Mouse (Mus musculus) layer of hippocampus, postnatal 10 days (tissue): ENCODE results near the gene Cyp1a1. TPM values are rescaled to one million over a fixed set of nuclear protein-coding genes. Genes with fewer than 3 reads are reported as not detected.

Experiments used
- DNase-seq, 2 experiments: peaks; one replicate each; pipeline ENCODE4 v3.0.0; 2021; ENCODE audit warnings: low spot score in 2 of 2
- long read RNA-seq: library from polyadenylated mRNA; stranded (forward); transcript quantifications from one replicate; pipeline ENCODE4 v2.0.0, GENCODE M21; 2023
- total RNA-seq, 2 experiments: library from RNA; stranded (reverse); gene quantifications; 2 replicates each; pipeline ENCODE4 v1.2.3; 2021

The Cyp1a1 gene
- total RNA-seq, result under 1 TPM; 0.48 to 0.60 TPM
- long read RNA-seq, result 0 reads

- DNase-seq, result no peak
Observed at GRCm38 (mm10) chr9:57687751-57688150, at the start of gene Cyp1a1. Gene Cyp1a1 (plus strand): TSS chr9:57687928.

GRCm38 (mm10) chr9:57638651-57639459 is 48.9 kb upstream of the Cyp1a1 start:
- no peak for DNase-seq

GRCm38 (mm10) chr9:57639661-57640328 is 47.9 kb upstream of the Cyp1a1 start:
- no peak for DNase-seq

GRCm38 (mm10) chr9:57640384-57640783 is 47.3 kb upstream of the Cyp1a1 start:
- DNase-seq, result no peak

GRCm38 (mm10) chr9:57641022-57641421 is 46.7 kb upstream of the Cyp1a1 start:
- no peak for DNase-seq

DNA sequence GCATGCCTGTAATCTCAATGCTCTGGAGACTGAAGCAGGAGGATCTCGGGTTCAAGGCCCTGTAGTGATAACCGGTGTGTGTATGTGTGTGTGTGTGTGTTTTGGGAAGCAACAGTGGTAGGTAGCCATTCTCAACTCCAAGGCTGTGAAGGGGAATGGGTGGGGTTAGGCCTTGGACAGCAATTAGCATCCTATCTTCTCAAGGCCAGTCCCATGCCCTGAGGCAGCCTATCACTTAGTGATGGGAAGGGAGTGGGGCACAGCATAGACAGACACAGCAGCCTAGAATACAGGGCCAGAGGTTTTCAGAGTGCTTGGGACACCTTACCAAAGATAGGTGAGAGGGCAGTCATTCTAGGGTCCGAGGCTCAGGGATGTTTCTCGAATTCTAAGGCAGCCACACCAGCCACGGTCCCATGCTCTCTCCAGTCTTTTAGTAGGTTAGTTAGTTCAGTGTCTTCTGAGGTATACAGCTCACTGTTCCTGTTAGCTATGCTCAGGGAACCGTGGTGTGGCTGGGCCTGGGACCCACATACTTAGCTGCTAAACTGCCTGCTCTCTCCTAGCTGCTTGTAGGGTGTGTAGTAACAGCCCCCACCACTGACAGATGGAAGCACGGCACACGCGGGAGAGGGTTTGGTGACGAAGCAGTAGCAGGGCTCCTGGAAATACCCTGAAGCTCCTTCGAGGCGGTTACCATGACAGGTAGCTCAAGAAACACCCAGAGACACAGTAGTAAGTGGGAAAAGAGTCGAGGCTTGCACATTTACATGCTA is 45.8 kb upstream of the Cyp1a1 start:
- DNase-seq, result no peak

- no peak for DNase-seq
Observed at GRCm38 (mm10) chr9:57643169-57643855, 44.4 kb upstream of the Cyp1a1 start.

DNA sequence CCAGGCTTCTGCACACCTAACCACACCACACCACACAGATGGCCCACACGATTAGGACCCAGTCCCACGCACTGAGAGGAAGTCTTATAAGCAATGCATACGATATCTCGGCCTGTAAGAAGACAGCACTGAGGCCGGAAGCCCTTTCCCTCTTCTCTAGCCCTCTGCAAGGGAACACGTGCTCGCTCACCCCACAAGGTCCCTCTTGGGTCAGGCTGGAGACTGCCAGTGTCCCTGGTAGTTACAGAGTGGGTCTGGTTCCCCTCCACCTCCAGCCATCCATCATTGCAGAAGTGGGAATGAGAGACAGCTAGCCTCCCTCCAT is 43.9 kb upstream of the Cyp1a1 start:
- no peak for DNase-seq

DNA sequence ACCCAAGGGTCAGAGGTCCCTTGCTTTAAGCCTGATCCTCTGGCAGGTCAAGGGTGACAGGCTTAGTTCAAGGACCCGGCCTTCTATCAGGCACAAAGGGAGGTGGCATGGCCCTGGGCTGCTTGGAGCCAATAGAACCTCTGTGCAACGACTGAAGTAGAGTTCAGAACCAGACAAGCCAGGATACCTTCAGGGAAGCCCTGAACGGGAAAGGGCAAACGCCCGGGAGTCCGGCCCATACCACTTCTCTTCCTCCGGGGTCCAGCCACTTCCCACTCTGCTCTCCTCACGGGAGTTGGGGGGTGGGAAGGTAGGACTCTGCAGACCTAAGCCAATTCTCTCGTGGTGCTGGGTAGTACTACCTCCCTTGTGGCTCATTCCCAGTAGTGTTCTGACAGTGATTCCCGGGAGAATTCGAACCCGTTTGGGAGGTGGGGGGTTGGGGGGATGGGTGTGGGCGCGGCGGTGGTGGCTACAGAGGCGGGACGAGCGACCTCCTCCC is 43.2 kb upstream of the Cyp1a1 start:
- no peak for DNase-seq

GRCm38 (mm10) chr9:57644944-57645893 is 42.5 kb upstream of the Cyp1a1 start:
- DNase-seq, result peak; percentile 95 to 97

DNA sequence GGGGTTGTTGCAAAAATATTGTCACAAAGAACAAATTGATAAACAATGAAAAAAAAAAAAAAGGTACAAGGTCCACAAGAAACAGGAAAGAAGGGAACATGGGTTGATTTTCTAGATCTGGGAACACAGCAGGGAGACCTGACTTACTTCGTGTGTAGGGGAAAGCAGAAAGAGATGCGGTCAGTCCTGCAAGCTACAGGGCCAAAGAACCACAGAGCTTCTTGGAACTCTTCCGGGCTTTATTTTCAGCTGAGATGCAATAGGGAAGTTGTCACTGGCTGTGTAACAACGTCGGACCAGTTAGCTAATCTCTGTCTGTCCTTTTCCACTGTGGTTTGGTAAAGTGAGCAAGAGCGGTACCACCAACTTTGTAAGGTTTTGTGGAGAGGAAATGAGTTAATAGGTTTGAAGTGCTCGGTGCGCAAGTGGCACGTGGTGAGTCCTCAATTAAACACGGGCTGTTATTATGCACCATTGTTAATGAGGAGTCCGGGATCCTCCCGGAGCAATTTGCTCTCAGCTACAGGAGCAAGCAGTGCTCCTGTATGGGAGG is 41.1 kb upstream of the Cyp1a1 start:
- DNase-seq, result no peak

- no peak for DNase-seq
Observed at GRCm38 (mm10) chr9:57647286-57648108, 40.2 kb upstream of the Cyp1a1 start.

- DNase-seq, result no peak
Observed at GRCm38 (mm10) chr9:57650130-57650785, 37.5 kb upstream of the Cyp1a1 start.

- DNase-seq, result no peak
Observed at GRCm38 (mm10) chr9:57650786-57651311, 36.9 kb upstream of the Cyp1a1 start.

- no peak for DNase-seq
Observed at GRCm38 (mm10) chr9:57652351-57652750, 35.4 kb upstream of the Cyp1a1 start.

GRCm38 (mm10) chr9:57652855-57653254 is 34.9 kb upstream of the Cyp1a1 start:
- DNase-seq, result no peak

DNA sequence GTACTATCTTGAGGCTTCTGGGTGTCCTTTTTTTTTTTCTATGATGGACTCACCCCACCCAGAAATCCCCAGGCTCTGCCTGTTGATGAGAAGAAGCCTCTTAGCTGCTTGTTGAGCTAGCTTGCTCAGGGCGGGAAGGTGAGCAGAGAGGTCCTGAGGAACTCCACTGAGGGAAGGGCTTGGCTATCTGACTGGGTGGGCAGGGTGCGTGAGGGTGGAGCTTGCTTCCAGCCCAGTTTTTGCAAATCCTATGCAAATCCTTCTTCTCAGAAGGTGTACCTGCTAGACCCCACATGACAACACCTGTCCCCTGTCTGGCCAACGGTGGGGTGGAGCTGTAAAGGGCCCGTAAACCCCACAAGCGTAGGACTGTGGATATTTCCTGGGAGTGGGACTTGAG is 34.4 kb upstream of the Cyp1a1 start, which contains the start of gene Csk:
Gene Csk, minus strand, starts transcription at position 349 of the 400 bp plus-strand sequence.
- no peak for DNase-seq

GRCm38 (mm10) chr9:57654966-57655365 is 32.8 kb upstream of the Cyp1a1 start:
- no peak for DNase-seq
